In the genomic region with DNA sequence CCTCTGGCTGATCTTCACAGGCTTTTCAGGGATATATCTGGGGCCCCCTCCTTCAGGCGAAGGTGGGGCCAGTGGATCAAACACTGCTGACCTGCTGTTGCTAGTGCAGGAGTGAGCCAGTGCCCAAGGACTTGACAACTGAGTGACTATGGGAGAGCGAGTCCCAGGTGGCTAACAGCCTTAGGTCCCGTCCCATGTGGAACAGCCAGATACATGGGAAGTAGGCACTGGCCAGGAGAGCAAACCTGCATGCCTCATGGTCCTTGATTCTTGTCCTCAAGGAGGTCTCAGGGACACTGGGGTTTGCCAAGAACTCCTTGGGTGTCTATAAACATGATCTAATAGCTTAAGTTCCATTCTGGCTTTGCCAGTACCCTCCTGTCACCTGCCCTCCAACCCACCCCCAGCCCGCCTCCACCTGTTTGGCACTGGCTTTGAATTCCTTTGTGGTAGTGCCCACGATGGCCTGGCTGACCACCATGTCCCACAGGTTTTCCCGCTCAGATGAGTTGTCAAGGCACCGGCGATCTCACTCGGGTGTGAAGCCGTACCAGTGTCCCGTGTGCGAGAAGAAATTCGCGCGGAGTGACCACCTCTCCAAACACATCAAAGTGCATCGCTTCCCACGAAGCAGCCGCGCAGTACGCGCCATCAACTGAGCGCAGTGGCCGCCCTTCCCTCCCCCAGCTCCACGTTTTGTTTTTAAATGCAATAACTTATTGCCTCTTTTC, we compare ENCODE assay signal across 29 mouse cellular contexts. TPM values are rescaled to one million over a fixed set of nuclear protein-coding genes. Genes with fewer than 3 reads are reported as not detected.
A peak's percentile ranks its signal among the peaks of the same experiment; 100 is the strongest.
DNase-seq lines count a peak whose midpoint lies in the region; ATAC-seq and TF ChIP-seq lines count a peak whose summit lies in the region.
"Had no signal": no experiment of that assay in that cellular context is flagged by ENCODE, and none has a peak within 500 bp of the region (broad histone marks: within the 10 kb centered on the region; RNA-seq: fewer than 3 reads in every experiment).

No protein-coding gene starts in this region.

- no peak for ATAC-seq in forebrain, embryonic 11.5 days (replicated peaks; ENCODE audit: low FRiP score)
- ATAC-seq in forebrain, embryonic 12.5 days (ENCODE audit: low FRiP score) = no peak
- ATAC-seq in liver, postnatal 0 days = no peak
- no peak for ATAC-seq in monocyte, adult 5-6 weeks (replicated peaks; ENCODE audit: insufficient number of reproducible peaks, low FRiP score, low TSS enrichment, poor library complexity, severe bottlenecking)
- ATAC-seq: CD4-positive, CD25-positive, alpha-beta regulatory T cell, adult 4 months; forebrain, embryonic 14.5 days; forebrain, embryonic 16.5 days had no signal

- peak; percentile 29 for DNase-seq in forebrain, embryonic 11.5 days (ENCODE audit: low spot score)
- DNase-seq in heart, adult 11 months = peak; percentile 91
- no peak for DNase-seq in heart, postnatal 36 days
- no peak for DNase-seq in liver, postnatal 0 days
- DNase-seq in liver = no peak
- DNase-seq in ES-E14 (ENCODE audit: low read depth, low spot score) = no peak
- DNase-seq: adrenal gland, adult 2 months; adrenal gland, postnatal 10 days; adrenal gland, postnatal 25 days; B cell, adult 2 months; cerebellum, adult 11 months; cerebellum, adult 18-20 months; cerebellum, adult 8-10 months; cerebellum, adult 9-11 months; cerebellum, postnatal 14 days; cerebellum, postnatal 36 days; embryo, embryonic 11 days had no signal

- H3K36me3 ChIP-seq in forebrain, embryonic 11.5 days (ENCODE audit: control insufficient read depth, insufficient read depth, low read length) = no peaks in the 10 kb centered on the region
- H3K36me3 ChIP-seq in forebrain, embryonic 12.5 days (replicated peaks) = no peaks in the 10 kb centered on the region
- H3K36me3 ChIP-seq in liver, postnatal 0 days (replicated peaks; ENCODE audit: insufficient read depth, low read length) = peaks cover 18% of the 10 kb centered on the region; the same call in 1 of the 2 replicates
- peaks cover 14% of the 10 kb centered on the region; the same call in 1 of the 2 replicates for H3K36me3 ChIP-seq in ES-E14 (ENCODE audit: control insufficient read depth, insufficient read depth, low read length, poor library complexity, severe bottlenecking)
- H3K36me3 ChIP-seq: embryonic facial prominence, embryonic 13.5 days; embryonic facial prominence, embryonic 15.5 days had no signal

- TF ChIP-seq EP300 in liver, postnatal 0 days (IDR thresholded peaks at IDR 0.05; ENCODE audit: low read depth) = no peak

- H3K4me3 ChIP-seq in forebrain, embryonic 11.5 days (ENCODE audit: low read depth, low read length) = no peak overlapping the region
- H3K4me3 ChIP-seq in forebrain, embryonic 12.5 days (replicated peaks) = no peak overlapping the region
- H3K4me3 ChIP-seq in liver, postnatal 0 days (ENCODE audit: low read depth, low read length) = no peak overlapping the region
- H3K4me3 ChIP-seq in ES-E14 (ENCODE audit: insufficient read depth in 1 of 2, low read depth in 1 of 2, low read length in 2 of 2, poor library complexity in 1 of 2, severe bottlenecking in 1 of 2) = peak overlapping the region; percentile 43 to 48; a peak in 3 of 4 replicates
- H3K4me3 ChIP-seq: embryonic facial prominence, embryonic 13.5 days; embryonic facial prominence, embryonic 15.5 days; erythroblast, embryonic 14.5 days; forebrain, embryonic 10.5 days had no signal

- in situ Hi-C loops in ES-E14 (cut with MboI; ENCODE audit: low sequenced_read_pairs in 2 of 2, unreplicated experiment in 2 of 2) = no loop called here

- no peak overlapping the region for H3K9ac ChIP-seq in forebrain, embryonic 11.5 days (ENCODE audit: low read length)
- H3K9ac ChIP-seq in forebrain, embryonic 12.5 days = no peak overlapping the region
- H3K9ac ChIP-seq in liver, postnatal 0 days (replicated peaks) = no peak overlapping the region
- H3K9ac ChIP-seq in ES-E14 (ENCODE audit: insufficient read depth, low read depth, low read length, poor library complexity, severe bottlenecking) = peak overlapping the region; percentile 16; the same call in 1 of the 2 replicates
- H3K9ac ChIP-seq: embryonic facial prominence, embryonic 13.5 days; embryonic facial prominence, embryonic 15.5 days had no signal

- no peaks in the 10 kb centered on the region for H3K9me3 ChIP-seq in forebrain, embryonic 11.5 days (ENCODE audit: control insufficient read depth, low read length)
- H3K9me3 ChIP-seq in forebrain, embryonic 12.5 days = no peaks in the 10 kb centered on the region
- H3K9me3 ChIP-seq in liver, postnatal 0 days (ENCODE audit: low read length) = no peaks in the 10 kb centered on the region
- H3K9me3 ChIP-seq in ES-E14 (ENCODE audit: control insufficient read depth, insufficient read depth, low read depth, low read length) = no peaks in the 10 kb centered on the region
- H3K9me3 ChIP-seq: embryonic facial prominence, embryonic 13.5 days; embryonic facial prominence, embryonic 15.5 days; forebrain, embryonic 10.5 days had no signal

- H3K4me1 ChIP-seq in forebrain, embryonic 11.5 days (replicated peaks; ENCODE audit: control insufficient read depth, insufficient read depth, low read length) = no peaks in the 10 kb centered on the region; the same call in 1 of the 2 replicates
- no peaks in the 10 kb centered on the region for H3K4me1 ChIP-seq in forebrain, embryonic 12.5 days
- peaks cover 20% of the 10 kb centered on the region for H3K4me1 ChIP-seq in liver, postnatal 0 days (ENCODE audit: insufficient read depth)
- peaks cover 8 to 24% of the 10 kb centered on the region in 2 experiments for H3K4me1 ChIP-seq in ES-E14 (ENCODE audit: control insufficient read depth in 2 of 2, insufficient read depth in 2 of 2, low read length in 2 of 2, poor library complexity in 1 of 2)

- no peak overlapping the region for H3K4me2 ChIP-seq in forebrain, embryonic 11.5 days (ENCODE audit: low read depth, low read length, severe bottlenecking)
- no peak overlapping the region for H3K4me2 ChIP-seq in forebrain, embryonic 12.5 days
- H3K4me2 ChIP-seq in liver, postnatal 0 days (ENCODE audit: low read depth, low read length) = 0 out of 2 replicates have a peak overlapping the region, but pooled peaks have one; percentile 3
- H3K4me2 ChIP-seq: embryonic facial prominence, embryonic 13.5 days; embryonic facial prominence, embryonic 15.5 days had no signal

- intact Hi-C loops in heart, postnatal 36 days (cut with DNase I) = no loop called here

- WGBS in forebrain, embryonic 11.5 days = 95% methylated on average over 24 of the region's 24 CpGs
- WGBS in forebrain, embryonic 12.5 days = 95% methylated on average over 24 of the region's 24 CpGs
- 89% methylated on average over 24 of the region's 24 CpGs for WGBS in liver, postnatal 0 days (ENCODE audit: insufficient replicate concordance)

- no peak overlapping the region for H3K27ac ChIP-seq in forebrain, embryonic 11.5 days (ENCODE audit: low read depth, low read length)
- H3K27ac ChIP-seq in forebrain, embryonic 12.5 days = no peak overlapping the region
- no peak overlapping the region for H3K27ac ChIP-seq in liver, postnatal 0 days (ENCODE audit: low read depth)
- no peak overlapping the region for H3K27ac ChIP-seq in ES-E14 (ENCODE audit: insufficient read depth, low read depth, low read length, poor library complexity, severe bottlenecking)
- H3K27ac ChIP-seq: embryonic facial prominence, embryonic 13.5 days; embryonic facial prominence, embryonic 15.5 days; forebrain, embryonic 10.5 days had no signal

- TF ChIP-seq CTCF in liver, postnatal 0 days (IDR thresholded peaks at IDR 0.05; ENCODE audit: low read depth) = no peak

- no peaks in the 10 kb centered on the region for H3K27me3 ChIP-seq in forebrain, embryonic 11.5 days (ENCODE audit: control insufficient read depth, insufficient read depth, low read length)
- H3K27me3 ChIP-seq in forebrain, embryonic 12.5 days = no peaks in the 10 kb centered on the region
- no peaks in the 10 kb centered on the region for H3K27me3 ChIP-seq in liver, postnatal 0 days (ENCODE audit: insufficient read depth, low read length)
- H3K27me3 ChIP-seq: embryonic facial prominence, embryonic 13.5 days; embryonic facial prominence, embryonic 15.5 days had no signal

TF ChIP-seq in ES-E14, 5 proteins besides CTCF, POLR2A, EP300 and RAD21:
- no peak for TF ChIP-seq HCFC1 (IDR thresholded peaks at IDR 0.05; ENCODE audit: borderline replicate concordance, insufficient read depth, low read length)
- TF ChIP-seq CHD2 (IDR thresholded peaks at IDR 0.05; ENCODE audit: low read depth, low read length) = no peak
- TF ChIP-seq MAFK (IDR thresholded peaks at IDR 0.05; ENCODE audit: insufficient read depth, low read depth, low read length) = no peak
- TF ChIP-seq ZNF384 (IDR thresholded peaks at IDR 0.05; ENCODE audit: low read depth, low read length) = no peak
- no peak for TF ChIP-seq ZC3H11A (IDR thresholded peaks at IDR 0.05; ENCODE audit: borderline replicate concordance, low read depth, low read length)

RNA-seq across cellular contexts. Expression of a gene that starts 11.4 kb away (rescaled TPM):
- polyA plus RNA-seq in forebrain, embryonic 11.5 days (2014; fragmentation: Nextera tagmentation; extraction: Ambion mirVana) = 2.8 and 3.0 TPM in 2 replicates
- polyA plus RNA-seq in forebrain, embryonic 12.5 days (2016; fragmentation: Nextera tagmentation; extraction: Ambion mirVana) = 3.8 and 4.3 TPM in 2 replicates
- 10 to 100 TPM; 60.8 to 87.4 TPM for total RNA-seq in heart, postnatal 36 days (2021)
- 22.4 and 45.6 TPM in 2 replicates for polyA plus RNA-seq in liver, postnatal 0 days (2015; fragmentation: Nextera tagmentation; extraction: Ambion mirVana)
- total RNA-seq in ES-E14 (2012; rRNA removed) = 6.4 and 11.3 TPM in 2 replicates
- total RNA-seq in monocyte, adult 5-6 weeks (2017) = not detected in 3 replicates
- total RNA-seq: CH12.LX; common myeloid progenitor, adult 5-6 weeks; MEL had no signal
- polyA plus RNA-seq: CD4-positive, CD25-positive, alpha-beta regulatory T cell, adult 4 months; erythroblast, embryonic 14.5 days had no signal

RNA-seq across cellular contexts. Expression of a gene that starts 12.4 kb away (rescaled TPM):
- polyA plus RNA-seq in forebrain, embryonic 11.5 days (2014; fragmentation: Nextera tagmentation; extraction: Ambion mirVana) = 1.2 and 2.8 TPM in 2 replicates
- polyA plus RNA-seq in forebrain, embryonic 12.5 days (2016; fragmentation: Nextera tagmentation; extraction: Ambion mirVana) = 2.0 TPM in 2 replicates
- 1 to 10 TPM; 1.9 to 2.2 TPM for total RNA-seq in heart, postnatal 36 days (2021)
- 104 and 114 TPM in 2 replicates for polyA plus RNA-seq in liver, postnatal 0 days (2015; fragmentation: Nextera tagmentation; extraction: Ambion mirVana)
- 3.9 and 4.0 TPM in 2 replicates for total RNA-seq in ES-E14 (2012; rRNA removed)
- total RNA-seq in monocyte, adult 5-6 weeks (2017) = 0.68 to 2.9 TPM in 2 of 3 replicates, not detected in the other
- polyA plus RNA-seq: erythroblast, embryonic 14.5 days had no signal

RNA-seq across cellular contexts. Expression of a gene that starts 45.2 kb away (rescaled TPM):
- polyA plus RNA-seq in forebrain, embryonic 11.5 days (2014; fragmentation: Nextera tagmentation; extraction: Ambion mirVana) = 1.2 and 1.8 TPM in 2 replicates
- 1.9 and 2.6 TPM in 2 replicates for polyA plus RNA-seq in forebrain, embryonic 12.5 days (2016; fragmentation: Nextera tagmentation; extraction: Ambion mirVana)
- total RNA-seq in heart, postnatal 36 days (2021) = under 1 TPM in 1 of 2 experiments, not detected in 1; 0.35 TPM
- polyA plus RNA-seq in liver, postnatal 0 days (2015; fragmentation: Nextera tagmentation; extraction: Ambion mirVana) = 0.06 TPM in 1 of 2 replicates, not detected in the other
- total RNA-seq in ES-E14 (2012; rRNA removed) = 0.98 and 1.0 TPM in 2 replicates
- total RNA-seq in monocyte, adult 5-6 weeks (2017) = not detected in 3 replicates
- total RNA-seq: CH12.LX; common myeloid progenitor, adult 5-6 weeks; MEL had no signal
- polyA plus RNA-seq: CD4-positive, CD25-positive, alpha-beta regulatory T cell, adult 4 months; erythroblast, embryonic 14.5 days had no signal

Comparison
In these comparisons a context has a peak if more than half of its experiments do, and no peak if none do; other contexts are left out.
1. DNase-seq: peak in forebrain, embryonic 11.5 days (single experiment) and heart, adult 11 months (single experiment); none in heart, postnatal 36 days (0 of 2), liver, postnatal 0 days (single experiment), liver (single experiment) and ES-E14 (single experiment).
2. H3K4me3 ChIP-seq: peak in ES-E14 (2 of 2); none in forebrain, embryonic 11.5 days (single experiment), forebrain, embryonic 12.5 days (single experiment) and liver, postnatal 0 days (single experiment).